Mouse (Mus musculus): ENCODE measurements around the gene Baiap2. TPM values are rescaled to one million over a fixed set of nuclear protein-coding genes. Genes with fewer than 3 reads are reported as not detected.

Baiap2 gene
- polyA plus RNA-seq, 1 experiment = 7.9 TPM

GRCm38 (mm10) chr11:119961511-119961910, 18.9 kb downstream of the Baiap2 start:
- TF ChIP-seq CTCF (IDR thresholded peaks at IDR 0.05; ENCODE audit: control insufficient read depth, insufficient read depth, low read length) (no peak), POLR2A (IDR thresholded peaks at IDR 0.05; ENCODE audit: borderline replicate concordance, control insufficient read depth, low read depth, low read length) (no peak)
- no peaks in the 10 kb centered on the region; the same call in 1 of the 2 replicates for H3K4me1 ChIP-seq (ENCODE audit: control insufficient read depth, insufficient read depth, low read length)
- no peak overlapping the region for H3K27ac ChIP-seq (ENCODE audit: control insufficient read depth, insufficient read depth, low read depth, low read length, poor library complexity)
- no peak overlapping the region for H3K4me3 ChIP-seq (replicated peaks; ENCODE audit: control insufficient read depth, low read depth, low read length)
- WGBS = 83% methylated on average over 3 of the region's 3 CpGs

- Histone ChIP-seq H3K4me1 (ENCODE audit: control insufficient read depth, insufficient read depth, low read length) (no peaks in the 10 kb centered on the region; the same call in 1 of the 2 replicates), H3K4me3 (replicated peaks; ENCODE audit: control insufficient read depth, low read depth, low read length) (no peak overlapping the region), H3K27ac (ENCODE audit: control insufficient read depth, insufficient read depth, low read depth, low read length, poor library complexity) (no peak overlapping the region)
- TF ChIP-seq CTCF (IDR thresholded peaks at IDR 0.05; ENCODE audit: control insufficient read depth, insufficient read depth, low read length) (no peak), POLR2A (IDR thresholded peaks at IDR 0.05; ENCODE audit: borderline replicate concordance, control insufficient read depth, low read depth, low read length) (no peak)
- 81% methylated on average over 9 of the region's 9 CpGs for WGBS
Observed at GRCm38 (mm10) chr11:119965053-119965452, 22.5 kb downstream of the Baiap2 start.

GRCm38 (mm10) chr11:119966294-119966693, 23.7 kb downstream of the Baiap2 start:
- Histone ChIP-seq H3K4me1 (ENCODE audit: control insufficient read depth, insufficient read depth, low read length) (no peaks in the 10 kb centered on the region; the same call in 1 of the 2 replicates), H3K4me3 (replicated peaks; ENCODE audit: control insufficient read depth, low read depth, low read length) (no peak overlapping the region), H3K27ac (ENCODE audit: control insufficient read depth, insufficient read depth, low read depth, low read length, poor library complexity) (no peak overlapping the region)
- no peak for TF ChIP-seq CTCF (IDR thresholded peaks at IDR 0.05; ENCODE audit: control insufficient read depth, insufficient read depth, low read length)
- TF ChIP-seq POLR2A (IDR thresholded peaks at IDR 0.05; ENCODE audit: borderline replicate concordance, control insufficient read depth, low read depth, low read length) = no peak
- 77% methylated on average over 6 of the region's 6 CpGs for WGBS

- no peak overlapping the region for H3K27ac ChIP-seq (ENCODE audit: control insufficient read depth, insufficient read depth, low read depth, low read length, poor library complexity)
- TF ChIP-seq CTCF (IDR thresholded peaks at IDR 0.05; ENCODE audit: control insufficient read depth, insufficient read depth, low read length) (no peak), POLR2A (IDR thresholded peaks at IDR 0.05; ENCODE audit: borderline replicate concordance, control insufficient read depth, low read depth, low read length) (no peak)
- H3K4me3 ChIP-seq (replicated peaks; ENCODE audit: control insufficient read depth, low read depth, low read length) = no peak overlapping the region
- no peaks in the 10 kb centered on the region for H3K4me1 ChIP-seq (ENCODE audit: control insufficient read depth, insufficient read depth, low read length)
- 82% methylated on average over 8 of the region's 8 CpGs for WGBS
Observed at GRCm38 (mm10) chr11:119967401-119967800, 24.8 kb downstream of the Baiap2 start.

- TF ChIP-seq POLR2A (IDR thresholded peaks at IDR 0.05; ENCODE audit: borderline replicate concordance, control insufficient read depth, low read depth, low read length) = no peak
- TF ChIP-seq CTCF (IDR thresholded peaks at IDR 0.05; ENCODE audit: control insufficient read depth, insufficient read depth, low read length) = no peak
- 49% methylated on average over 2 of the region's 2 CpGs for WGBS
- H3K4me3 ChIP-seq (replicated peaks; ENCODE audit: control insufficient read depth, low read depth, low read length) = no peak overlapping the region
Observed at GRCm38 (mm10) chr11:119967892-119968291, 25.3 kb downstream of the Baiap2 start.

GRCm38 (mm10) chr11:119970021-119970851, 27.7 kb downstream of the Baiap2 start:
- no peak overlapping the region for H3K27ac ChIP-seq (ENCODE audit: control insufficient read depth, insufficient read depth, low read depth, low read length, poor library complexity)
- 81% methylated on average over 12 of the region's 12 CpGs for whole genome bisulfite sequencing
- TF ChIP-seq POLR2A (IDR thresholded peaks at IDR 0.05; ENCODE audit: borderline replicate concordance, control insufficient read depth, low read depth, low read length) (no peak), CTCF (IDR thresholded peaks at IDR 0.05; ENCODE audit: control insufficient read depth, insufficient read depth, low read length) (no peak)

More at GRCm38 (mm10) chr11:119967892-119968291, 25.3 kb downstream of the Baiap2 start:
- no peaks in the 10 kb centered on the region for H3K4me1 ChIP-seq (ENCODE audit: control insufficient read depth, insufficient read depth, low read length)
- no peak overlapping the region for H3K27ac ChIP-seq (ENCODE audit: control insufficient read depth, insufficient read depth, low read depth, low read length, poor library complexity)

GRCm38 (mm10) chr11:119973789-119974188, 31.2 kb downstream of the Baiap2 start:
- no peak overlapping the region for H3K4me3 ChIP-seq (replicated peaks; ENCODE audit: control insufficient read depth, low read depth, low read length)
- 79% methylated on average over 4 of the region's 4 CpGs for WGBS
- TF ChIP-seq CTCF (IDR thresholded peaks at IDR 0.05; ENCODE audit: control insufficient read depth, insufficient read depth, low read length) (no peak), POLR2A (IDR thresholded peaks at IDR 0.05; ENCODE audit: borderline replicate concordance, control insufficient read depth, low read depth, low read length) (no peak)
- no peaks in the 10 kb centered on the region for H3K4me1 ChIP-seq (ENCODE audit: control insufficient read depth, insufficient read depth, low read length)
- H3K27ac ChIP-seq (ENCODE audit: control insufficient read depth, insufficient read depth, low read depth, low read length, poor library complexity) = no peak overlapping the region

More at GRCm38 (mm10) chr11:119970021-119970851, 27.7 kb downstream of the Baiap2 start:
- H3K4me3 ChIP-seq (replicated peaks; ENCODE audit: control insufficient read depth, low read depth, low read length) = no peak overlapping the region
- H3K4me1 ChIP-seq (ENCODE audit: control insufficient read depth, insufficient read depth, low read length) = no peaks in the 10 kb centered on the region

GRCm38 (mm10) chr11:119975739-119976501, 33.4 kb downstream of the Baiap2 start:
- H3K27ac ChIP-seq (ENCODE audit: control insufficient read depth, insufficient read depth, low read depth, low read length, poor library complexity) = no peak overlapping the region
- TF ChIP-seq POLR2A (IDR thresholded peaks at IDR 0.05; ENCODE audit: borderline replicate concordance, control insufficient read depth, low read depth, low read length) (no peak), CTCF (IDR thresholded peaks at IDR 0.05; ENCODE audit: control insufficient read depth, insufficient read depth, low read length) (no peak)
- 79% methylated on average over 8 of the region's 8 CpGs for WGBS
- H3K4me3 ChIP-seq (replicated peaks; ENCODE audit: control insufficient read depth, low read depth, low read length) = no peak overlapping the region
- no peaks in the 10 kb centered on the region for H3K4me1 ChIP-seq (ENCODE audit: control insufficient read depth, insufficient read depth, low read length)

Measured in bone marrow, adult 2 months (tissue).